Mouse (Mus musculus) MEL-GATA-1-ER (cell line): ENCODE data around the gene Reck.

Source experiments
- DNase-seq: peaks from one replicate; pipeline ENCODE4 v3.0.0-alpha.2; 2012; ENCODE audit warnings: low read depth; ENCODE audit errors: extremely low read depth

Reck gene

DNA sequence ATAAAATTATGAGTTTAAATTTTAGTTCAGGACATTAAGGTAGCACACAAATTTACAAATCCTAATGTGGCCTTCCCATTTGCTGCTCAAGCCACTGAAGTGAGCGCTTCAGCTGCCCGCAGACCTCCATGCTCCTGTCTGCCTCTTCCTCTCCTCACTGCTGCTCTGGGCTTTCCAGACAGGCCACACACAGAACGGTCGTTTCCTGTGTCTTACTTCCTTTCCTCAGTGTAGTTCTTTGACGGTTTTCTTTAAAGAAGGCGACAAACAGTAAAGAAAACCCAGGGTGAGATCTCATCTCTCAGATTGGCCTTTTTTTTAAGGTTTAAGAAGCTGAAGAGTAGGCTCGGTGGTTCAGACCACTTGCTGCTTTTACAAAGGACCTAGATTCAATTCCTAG lies 28.4 kb downstream of the Reck start:
- DNase-seq: no peak

DNA sequence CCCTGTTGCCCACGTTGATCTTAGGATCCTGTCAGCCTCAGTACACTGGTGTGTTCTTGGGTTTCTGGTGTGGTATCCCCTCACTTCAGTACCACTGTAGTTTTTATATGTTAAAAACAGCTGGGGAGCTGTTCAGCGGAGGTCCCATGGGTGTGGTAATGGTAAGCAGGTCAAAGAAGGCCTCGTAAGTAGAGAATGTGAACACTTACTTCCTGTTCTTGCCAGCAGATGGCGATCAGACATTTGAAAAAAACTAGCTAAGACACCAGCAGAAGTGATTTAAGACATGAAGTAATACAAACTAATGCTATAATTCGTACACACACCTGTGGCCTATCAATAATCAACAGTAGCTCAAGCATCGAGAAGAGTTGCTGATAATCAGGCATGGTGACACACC lies 31.1 kb downstream of the Reck start:
- DNase-seq: peak; percentile 47

DNA sequence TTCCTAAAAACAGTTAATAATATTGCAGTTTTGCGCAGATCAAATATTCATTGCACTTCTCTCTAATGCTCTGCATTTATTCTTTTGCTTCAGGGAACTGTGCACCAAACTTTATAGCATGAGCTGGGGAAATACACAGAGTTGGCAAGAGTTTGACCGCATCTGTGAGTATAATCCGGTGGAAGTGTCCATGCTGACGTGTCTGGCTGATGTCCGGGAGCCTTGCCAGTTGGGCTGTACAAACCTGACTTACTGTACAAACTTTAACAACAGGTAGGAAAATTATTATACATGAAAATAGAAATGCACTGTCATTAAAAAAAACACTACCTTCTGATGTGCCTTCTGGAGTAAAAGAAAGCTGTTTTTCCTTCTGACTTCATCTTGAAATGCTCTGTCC lies 42.9 kb downstream of the Reck start:
- no peak for DNase-seq

DNA sequence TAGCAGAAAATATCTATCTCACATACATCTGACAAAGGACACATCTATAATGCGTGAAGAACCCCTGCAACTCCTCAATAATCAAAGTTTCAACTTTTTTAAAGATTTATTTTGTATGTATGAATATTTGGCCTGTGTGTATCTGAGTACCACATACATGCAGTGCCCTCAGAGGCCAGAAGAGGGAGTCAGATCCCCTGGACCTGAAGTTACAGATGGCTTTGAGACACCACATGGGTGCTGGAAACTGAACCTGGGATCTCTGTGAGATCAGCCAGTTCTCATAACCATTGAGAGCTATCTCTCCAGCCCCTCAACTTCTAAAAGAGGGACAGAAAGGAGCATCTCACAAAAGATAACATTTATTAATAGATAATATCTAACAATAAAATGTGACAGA lies 45.3 kb downstream of the Reck start:
- no peak for DNase-seq

GRCm38 (mm10) chr4:43925125-43925524 lies 49.8 kb downstream of the Reck start:
- no peak for DNase-seq

GRCm38 (mm10) chr4:43925779-43926178 lies 50.4 kb downstream of the Reck start:
- peak; percentile 57 for DNase-seq

- peak; percentile 36 for DNase-seq
Measured at GRCm38 (mm10) chr4:43927826-43928225, 52.5 kb downstream of the Reck start.

DNA sequence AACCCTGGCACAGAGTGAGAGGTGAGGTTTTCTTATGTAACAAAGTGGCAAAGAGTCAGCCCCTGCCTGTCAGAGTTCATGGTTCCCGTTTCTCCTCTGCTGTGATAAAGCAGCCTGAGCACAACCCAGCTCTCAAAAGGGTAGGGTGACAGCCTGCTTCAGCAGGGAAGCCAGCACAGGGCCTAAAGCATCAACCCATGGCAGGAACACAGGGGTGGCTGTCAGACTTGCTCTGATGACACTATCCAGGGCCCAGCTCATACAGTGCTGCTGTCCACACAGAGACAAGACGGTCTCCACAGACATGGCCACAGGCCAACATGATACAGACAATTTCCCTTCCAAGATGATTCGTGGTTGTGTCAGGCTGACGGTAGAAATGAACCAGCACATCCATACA lies 56.5 kb downstream of the Reck start:
- DNase-seq: no peak

- no peak for DNase-seq
Measured at GRCm38 (mm10) chr4:43936186-43936585, 60.9 kb downstream of the Reck start.

- DNase-seq: no peak
Measured at GRCm38 (mm10) chr4:43936749-43937674, 61.7 kb downstream of the Reck start.

- DNase-seq: no peak
Measured at GRCm38 (mm10) chr4:43941315-43941714, 66.0 kb downstream of the Reck start.

GRCm38 (mm10) chr4:43942421-43942820 lies 67.1 kb downstream of the Reck start:
- DNase-seq: no peak

DNA sequence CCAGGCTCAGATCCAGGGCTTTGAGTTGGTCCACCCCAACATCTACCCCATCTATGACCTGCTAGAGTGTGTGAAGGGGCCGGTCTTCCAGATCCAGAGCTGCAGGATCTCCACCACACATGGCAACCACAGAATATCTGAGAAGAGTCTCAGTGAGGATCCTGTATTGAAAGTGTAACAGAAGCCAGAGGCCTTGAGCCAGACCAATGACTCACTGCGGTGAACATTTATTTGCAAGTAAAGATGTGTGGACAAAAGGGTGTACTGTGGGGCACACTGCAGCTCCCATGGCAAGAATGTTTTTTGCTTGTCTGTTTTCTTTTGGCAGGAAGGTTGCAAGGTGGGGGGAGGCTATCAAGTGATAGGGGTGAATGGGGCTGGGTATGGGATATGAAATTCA lies 72.2 kb downstream of the Reck start:
- no peak for DNase-seq

DNA sequence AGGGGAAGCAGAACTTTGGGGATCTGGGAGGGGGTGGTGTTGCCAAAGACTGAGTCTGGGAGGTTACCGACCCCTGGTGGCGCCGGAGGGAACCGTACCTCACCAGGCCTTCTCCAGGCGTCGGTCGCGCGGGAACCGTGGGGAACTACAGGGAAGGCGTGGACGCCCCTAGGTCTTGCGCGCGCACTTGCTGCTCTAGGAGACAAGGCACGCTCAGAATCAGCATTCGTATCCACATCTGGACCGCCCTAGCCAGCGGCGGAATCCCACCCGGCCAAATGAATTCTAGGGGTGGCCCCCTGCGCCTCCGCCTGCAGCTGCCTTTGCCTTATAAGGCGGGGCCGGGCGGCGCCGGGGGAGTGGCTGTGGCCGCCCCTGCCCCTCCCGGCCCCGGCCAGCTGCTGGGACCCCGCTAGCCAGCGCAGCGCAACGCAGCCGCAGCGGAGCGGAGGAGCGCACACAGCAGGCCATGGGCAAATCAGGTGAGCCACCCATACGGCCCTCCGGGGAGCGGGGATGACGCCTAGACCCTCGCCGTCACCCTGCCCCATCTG lies 82.0 kb downstream of the Reck start, which contains the start of gene Glipr2:
Gene Glipr2 (plus strand): TSS at position 110 of the 554 bp plus-strand sequence.
- DNase-seq: peak; percentile 73

GRCm38 (mm10) chr4:43957846-43958461 lies 82.6 kb downstream of the Reck start:
- DNase-seq: no peak

- peak; percentile 93 for DNase-seq
Measured at GRCm38 (mm10) chr4:43959523-43960179, 84.3 kb downstream of the Reck start.

- no peak for DNase-seq
Measured at GRCm38 (mm10) chr4:43960207-43960606, 84.9 kb downstream of the Reck start.

GRCm38 (mm10) chr4:43964326-43964833 lies 89.0 kb downstream of the Reck start:
- peak; percentile 96 for DNase-seq

DNA sequence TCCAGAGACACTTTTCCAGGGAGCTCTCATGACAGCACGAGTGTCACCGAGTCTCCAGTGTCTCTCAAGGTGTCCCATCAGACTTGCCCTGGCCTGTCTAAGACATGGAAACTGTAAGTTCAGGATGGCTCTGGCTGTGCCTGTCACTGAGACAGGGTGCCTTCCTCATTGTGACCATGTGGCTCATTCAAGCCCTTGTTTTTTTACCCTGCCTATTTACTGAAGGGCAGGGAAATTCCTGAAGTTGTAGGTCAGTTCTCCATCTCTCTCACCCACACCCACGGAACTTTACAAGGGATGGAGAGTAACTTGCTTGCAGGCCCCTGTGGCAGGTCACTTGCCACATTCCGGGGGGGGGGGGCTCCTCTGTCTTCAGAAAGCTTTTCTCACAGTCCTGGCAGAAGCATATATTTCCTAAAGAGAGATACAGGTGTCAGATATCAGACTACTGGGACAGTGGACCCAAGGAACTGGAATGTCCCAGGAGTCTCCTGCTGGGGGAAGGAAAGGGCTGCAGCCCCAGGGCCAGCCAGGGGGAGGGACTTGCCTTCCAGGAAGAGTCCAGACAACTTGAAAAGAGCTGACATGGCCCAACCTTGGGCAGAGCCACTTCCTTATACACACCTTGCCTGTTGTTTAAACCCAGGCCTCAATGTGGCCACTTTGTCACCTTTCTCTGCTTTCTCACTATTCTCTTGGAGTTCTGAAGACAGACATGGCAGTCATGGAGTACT lies 89.8 kb downstream of the Reck start:
- DNase-seq: no peak

- no peak for DNase-seq
Measured at GRCm38 (mm10) chr4:43965856-43966535, 90.7 kb downstream of the Reck start.
